Mouse (Mus musculus) ES-Bruce4 (cell line): Measurements from ENCODE around the gene Slc15a1.

Experiments
- CTCF ChIP-seq: IDR thresholded peaks from one replicate; pipeline ENCODE4 v1.8.1; 2011; ENCODE audit warnings: low read depth, low read length
- EP300 ChIP-seq: IDR thresholded peaks from 2 replicates; pipeline ENCODE4 v1.6.1; 2011; ENCODE audit warnings: low read depth, low read length; ENCODE audit not compliant: insufficient read depth
- POLR2A ChIP-seq: IDR thresholded peaks from one replicate; pipeline ENCODE4 v1.8.1; 2011; ENCODE audit warnings: low read length; ENCODE audit not compliant: insufficient read depth

DNA sequence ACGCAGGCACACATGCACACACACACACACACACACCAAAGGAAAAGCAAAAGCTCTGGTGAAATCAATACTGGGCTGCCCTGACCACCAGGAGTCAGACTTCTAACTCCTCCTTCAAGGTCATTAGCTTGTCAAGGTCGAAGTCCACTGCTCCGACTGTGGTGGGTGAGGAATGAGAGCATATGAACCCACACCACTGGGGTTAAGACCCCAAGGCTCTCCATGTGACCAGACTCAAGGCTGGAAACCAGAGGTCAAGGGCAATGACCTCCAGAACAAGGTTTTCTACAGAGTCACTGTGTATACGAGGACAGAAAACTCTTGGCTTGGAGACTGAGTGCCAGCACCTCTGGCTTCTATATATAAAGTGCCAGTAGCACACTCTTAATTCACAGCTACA is 31.2 kb downstream of the Slc15a1 start:
- TF ChIP-seq POLR2A (no peak), EP300 (no peak), CTCF (no peak)
